Mouse (Mus musculus): ENCODE results near the gene Hoxa4.
A peak's percentile ranks its signal among the peaks of the same experiment; 100 is the strongest.

Hoxa4 gene

GRCm38 (mm10) chr6:52203371-52204049 lies 12.0 kb upstream of the Hoxa4 start:
- no peak for DNase-seq (ENCODE audit: inconsistent ontology term)

- DNase-seq (ENCODE audit: inconsistent ontology term): no peak
These were observed 11.5 kb upstream of the Hoxa4 start for GRCm38 (mm10) chr6:52203121-52203370.

GRCm38 (mm10) chr6:52202362-52203120 lies 11.0 kb upstream of the Hoxa4 start:
- DNase-seq (ENCODE audit: inconsistent ontology term): no peak

- no peak for DNase-seq (ENCODE audit: inconsistent ontology term)
These were observed 9.7 kb upstream of the Hoxa4 start for GRCm38 (mm10) chr6:52201269-52201668.

- DNase-seq (ENCODE audit: inconsistent ontology term): no peak
These were observed 9.2 kb upstream of the Hoxa4 start for GRCm38 (mm10) chr6:52200751-52201250.

- no peak for DNase-seq (ENCODE audit: inconsistent ontology term)
These were observed 8.7 kb upstream of the Hoxa4 start for GRCm38 (mm10) chr6:52200073-52200750.

GRCm38 (mm10) chr6:52197271-52197670 lies 5.7 kb upstream of the Hoxa4 start:
- no peak for DNase-seq (ENCODE audit: inconsistent ontology term)

- no peak for DNase-seq (ENCODE audit: inconsistent ontology term)
These were observed 5.3 kb upstream of the Hoxa4 start for GRCm38 (mm10) chr6:52196811-52197210.

- no peak for DNase-seq (ENCODE audit: inconsistent ontology term)
These were observed 3.1 kb upstream of the Hoxa4 start for GRCm38 (mm10) chr6:52194690-52195089.

- DNase-seq (ENCODE audit: inconsistent ontology term): peak; percentile 62
These were observed 452 bp upstream of the Hoxa4 start for GRCm38 (mm10) chr6:52191860-52192550.

GRCm38 (mm10) chr6:52190410-52190809 lies 1.1 kb downstream of the Hoxa4 start:
- no peak for DNase-seq (ENCODE audit: inconsistent ontology term)

GRCm38 (mm10) chr6:52189909-52190308 lies 1.6 kb downstream of the Hoxa4 start:
- no peak for DNase-seq (ENCODE audit: inconsistent ontology term)

GRCm38 (mm10) chr6:52189172-52189591 lies 2.4 kb downstream of the Hoxa4 start:
- no peak for DNase-seq (ENCODE audit: inconsistent ontology term)

GRCm38 (mm10) chr6:52186500-52186899 lies 5.1 kb downstream of the Hoxa4 start:
- DNase-seq (ENCODE audit: inconsistent ontology term): no peak

GRCm38 (mm10) chr6:52185834-52186233 lies 5.7 kb downstream of the Hoxa4 start:
- DNase-seq (ENCODE audit: inconsistent ontology term): no peak

GRCm38 (mm10) chr6:52185222-52185621 lies 6.3 kb downstream of the Hoxa4 start:
- DNase-seq (ENCODE audit: inconsistent ontology term): no peak

GRCm38 (mm10) chr6:52184668-52185067 lies 6.9 kb downstream of the Hoxa4 start:
- no peak for DNase-seq (ENCODE audit: inconsistent ontology term)

GRCm38 (mm10) chr6:52183311-52184080 lies 8.1 kb downstream of the Hoxa4 start:
- DNase-seq (ENCODE audit: inconsistent ontology term): no peak

- no peak for DNase-seq (ENCODE audit: inconsistent ontology term)
These were observed 8.8 kb downstream of the Hoxa4 start for GRCm38 (mm10) chr6:52182793-52183192.

GRCm38 (mm10) chr6:52182030-52182429 lies 9.5 kb downstream of the Hoxa4 start:
- DNase-seq (ENCODE audit: inconsistent ontology term): no peak

GRCm38 (mm10) chr6:52180726-52181125 lies 10.8 kb downstream of the Hoxa4 start:
- DNase-seq (ENCODE audit: inconsistent ontology term): no peak
